Mouse (Mus musculus) spleen, adult 2 months (tissue): ENCODE results near the gene Amotl1. TPM values are rescaled to one million over a fixed set of nuclear protein-coding genes. Genes with fewer than 3 reads are reported as not detected.

Experiments
- DNase-seq, 2 experiments: peaks; one replicate each; pipeline versions ENCODE4 v3.0.0 to v3.0.0-alpha.2; 2012 to 2021; ENCODE audit warnings: low spot score in 2 of 2, low read depth in 1 of 2
- H3K27ac ChIP-seq: fragments of 200-500 bp; 2 replicates; pipeline ENCODE4 v1.5.1; 2012; ENCODE audit warnings: low read length, inconsistent platforms; ENCODE audit not compliant: insufficient read depth
- H3K27me3 ChIP-seq: fragments of 200-500 bp; 2 replicates; pipeline ENCODE4 v1.6.1; 2012; ENCODE audit warnings: mild to moderate bottlenecking, moderate library complexity, low read length, inconsistent platforms; ENCODE audit not compliant: control insufficient read depth, insufficient read depth
- H3K36me3 ChIP-seq: fragments of 200-500 bp; 2 replicates; pipeline ENCODE4 v1.6.1; 2012; ENCODE audit warnings: mild to moderate bottlenecking, low read length, inconsistent platforms; ENCODE audit not compliant: control insufficient read depth, insufficient read depth
- H3K4me1 ChIP-seq: fragments of 200-500 bp; 2 replicates; pipeline ENCODE4 v1.6.1; 2011; ENCODE audit warnings: inconsistent platforms; ENCODE audit not compliant: control insufficient read depth, insufficient read depth, insufficient read length
- H3K4me3 ChIP-seq: fragments of 200-500 bp; 2 replicates; pipeline ENCODE4 v1.5.1; 2011; ENCODE audit warnings: mild to moderate bottlenecking, inconsistent platforms; ENCODE audit not compliant: insufficient read depth, insufficient read length; ENCODE audit errors: extremely low read depth
- CTCF ChIP-seq: fragments of 200-500 bp; IDR thresholded peaks from 2 replicates; pipeline ENCODE4 v1.5.1; 2011; ENCODE audit warnings: mild to moderate bottlenecking, inconsistent platforms; ENCODE audit not compliant: insufficient read depth, insufficient read length, insufficient replicate concordance; ENCODE audit errors: extremely low read depth
- POLR2A ChIP-seq: fragments of 200-500 bp; IDR thresholded peaks from 2 replicates; pipeline ENCODE4 v1.6.1; 2011; ENCODE audit warnings: low read depth, low read length, inconsistent platforms
- WGBS: fragments of 180-500 bp; shearing (Covaris S2); methylation state at CpG from one replicate; pipeline ENCODE4 v1.1.7; 2018; 5-methylcytosine and 5-hydroxymethylcytosine counted together
- polyA plus RNA-seq: library from polyadenylated mRNA; depleted of rRNA; stranded (reverse); fragments of >200 nt; gene quantifications from 2 replicates; pipeline ENCODE4 v1.2.3, GENCODE M21; 2012

Amotl1 gene
- polyA plus RNA-seq, 1 experiment = 6.7 TPM

GRCm38 (mm10) chr9:14622848-14623247 lies 22.0 kb downstream of the Amotl1 start:
- 70% methylated on average over 3 of the region's 3 CpGs for WGBS
- 0 out of 2 replicates have a peak, but pooled peaks cover 2% of the 10 kb centered on the region for H3K4me1 ChIP-seq
- H3K36me3 ChIP-seq = no peaks in the 10 kb centered on the region
- DNase-seq = no peak
- no peak for TF ChIP-seq CTCF
- TF ChIP-seq POLR2A = no peak
- H3K27ac ChIP-seq = no peak overlapping the region
- no peaks in the 10 kb centered on the region for H3K27me3 ChIP-seq
- no peak overlapping the region for H3K4me3 ChIP-seq

GRCm38 (mm10) chr9:14620107-14620506 lies 24.7 kb downstream of the Amotl1 start:
- no peaks in the 10 kb centered on the region for H3K27me3 ChIP-seq
- H3K27ac ChIP-seq = no peak overlapping the region
- no peak for DNase-seq
- H3K4me1 ChIP-seq = 0 out of 2 replicates have a peak, but pooled peaks cover 2% of the 10 kb centered on the region
- H3K4me3 ChIP-seq = no peak overlapping the region
- 68% methylated on average over 5 of the region's 5 CpGs for WGBS
- H3K36me3 ChIP-seq = no peaks in the 10 kb centered on the region
- no peak for TF ChIP-seq POLR2A
- no peak for TF ChIP-seq CTCF

- Histone ChIP-seq H3K27ac (no peak overlapping the region), H3K27me3 (peaks cover 9% of the 10 kb centered on the region; the same call in 1 of the 2 replicates), H3K4me3 (peak overlapping the region; percentile 32; the same call in 1 of the 2 replicates), H3K4me1 (no peaks in the 10 kb centered on the region), H3K36me3 (no peaks in the 10 kb centered on the region)
- WGBS = 12% methylated on average over 33 of the region's 33 CpGs
- TF ChIP-seq CTCF = no peak
- no peak for TF ChIP-seq POLR2A
- DNase-seq = no peak
Measured at GRCm38 (mm10) chr9:14614931-14615880, 29.6 kb downstream of the Amotl1 start.

GRCm38 (mm10) chr9:14614205-14614930 lies 30.5 kb downstream of the Amotl1 start:
- no peaks in the 10 kb centered on the region for H3K36me3 ChIP-seq
- peak overlapping the region; percentile 61 for H3K27ac ChIP-seq
- no peak for TF ChIP-seq POLR2A
- TF ChIP-seq CTCF = no peak
- 6% methylated on average over 50 of the region's 50 CpGs for WGBS
- no peaks in the 10 kb centered on the region for H3K4me1 ChIP-seq
- H3K27me3 ChIP-seq = peaks cover 9% of the 10 kb centered on the region; the same call in 1 of the 2 replicates
- DNase-seq = no peak
- H3K4me3 ChIP-seq = peak overlapping the region; percentile 32; the same call in 1 of the 2 replicates

- no peaks in the 10 kb centered on the region for H3K36me3 ChIP-seq
- peaks cover 9% of the 10 kb centered on the region; the same call in 1 of the 2 replicates for H3K27me3 ChIP-seq
- no peak for DNase-seq
- H3K4me3 ChIP-seq = peak overlapping the region; percentile 43; the same call in 1 of the 2 replicates
- WGBS = 20% methylated on average over 15 of the region's 15 CpGs
- H3K27ac ChIP-seq = peak overlapping the region; percentile 61; the same call in 1 of the 2 replicates
- H3K4me1 ChIP-seq = no peaks in the 10 kb centered on the region
- no peak for TF ChIP-seq CTCF
- TF ChIP-seq POLR2A = no peak
Measured at GRCm38 (mm10) chr9:14613308-14614204, 31.3 kb downstream of the Amotl1 start.

- no peak for DNase-seq
- Histone ChIP-seq H3K27ac (no peak overlapping the region), H3K27me3 (peaks cover 9% of the 10 kb centered on the region; the same call in 1 of the 2 replicates), H3K36me3 (no peaks in the 10 kb centered on the region), H3K4me1 (no peaks in the 10 kb centered on the region), H3K4me3 (no peak overlapping the region)
- TF ChIP-seq POLR2A = no peak
Measured at GRCm38 (mm10) chr9:14612588-14612987, 32.3 kb downstream of the Amotl1 start.
